Mouse (Mus musculus) heart, postnatal 0 days (tissue): ENCODE measurements at regions not wholly inside any gene's neighbourhood (a gene's known extent, or its start where the extent isn't known, plus 50 kb on each side); places are given as distances from the start of the nearest gene placed in this dataset.

Experiments used
- ATAC-seq: fragments of 200-750 bp; cut with Nextera tagmentation; 2 replicates; pipeline ENCODE4 v1.8.0; 2017; ENCODE audit warnings: low read depth, moderate number of reproducible peaks, moderate library complexity; ENCODE audit not compliant: insufficient read depth
- DNase-seq: peaks from one replicate; pipeline ENCODE4 v3.0.0-alpha.2; 2016; ENCODE audit warnings: low spot score
- H3K27ac ChIP-seq: fragments of 300-500 bp; sonication (generic); 2 replicates; pipeline ENCODE4 v1.5.1; 2014; ENCODE audit warnings: low read depth, mild to moderate bottlenecking
- H3K27me3 ChIP-seq: fragments of 300-500 bp; sonication (generic); 2 replicates; pipeline ENCODE4 v1.6.1; 2014; ENCODE audit warnings: low read length, mixed read lengths; ENCODE audit not compliant: control insufficient read depth, insufficient read depth
- H3K36me3 ChIP-seq: fragments of 300-500 bp; sonication (generic); replicated peaks from 2 replicates; pipeline ENCODE4 v1.6.1; 2014; ENCODE audit warnings: low read length, mixed read lengths; ENCODE audit not compliant: control insufficient read depth, insufficient read depth
- H3K4me1 ChIP-seq: fragments of 300-500 bp; sonication (generic); 2 replicates; pipeline ENCODE4 v1.6.1; 2014; ENCODE audit warnings: antibody characterized with exemption; ENCODE audit not compliant: control insufficient read depth, insufficient read depth
- H3K4me2 ChIP-seq: fragments of 300-500 bp; sonication (generic); 2 replicates; pipeline ENCODE4 v1.6.1; 2014; ENCODE audit warnings: low read depth, mild to moderate bottlenecking, low read length, moderate library complexity
- H3K4me3 ChIP-seq: fragments of 300-500 bp; sonication (generic); 2 replicates; pipeline ENCODE4 v1.5.1; 2014; ENCODE audit warnings: low read depth, low read length
- H3K9ac ChIP-seq: fragments of 300-500 bp; sonication (generic); replicated peaks from 2 replicates; pipeline ENCODE4 v1.6.1; 2014; ENCODE audit warnings: low read depth, low read length, mixed read lengths
- H3K9me3 ChIP-seq: fragments of 300-500 bp; sonication (generic); replicated peaks from 2 replicates; pipeline ENCODE4 v1.6.1; 2016; ENCODE audit warnings: low read length; ENCODE audit not compliant: control insufficient read depth
- CTCF ChIP-seq: IDR thresholded peaks from 2 replicates; pipeline ENCODE4 v1.5.1; 2016; ENCODE audit warnings: antibody characterized with exemption, control low read depth, low read depth
- EP300 ChIP-seq: IDR thresholded peaks from 2 replicates; pipeline ENCODE4 v1.6.1; 2016; ENCODE audit warnings: antibody characterized with exemption, low read depth
- WGBS: fragments of 180-500 bp; shearing (Covaris S2); extraction: QIAGEN DNeasy Blood & Tissue Kit; methylation state at CpG from one replicate; pipeline ENCODE4 v1.1.7; 2014; 5-methylcytosine and 5-hydroxymethylcytosine counted together

GRCm38 (mm10) chr4:74588761-74589160 is 346.5 kb downstream of the Kdm4c start:
- Histone ChIP-seq H3K4me3 (no peak overlapping the region), H3K9ac (no peak overlapping the region), H3K9me3 (no peaks in the 10 kb centered on the region), H3K27me3 (no peaks in the 10 kb centered on the region), H3K4me2 (no peak overlapping the region), H3K36me3 (no peaks in the 10 kb centered on the region), H3K27ac (peak overlapping the region; percentile 60), H3K4me1 (no peaks in the 10 kb centered on the region)
- DNase-seq (peak; percentile 73), ATAC-seq (peak; percentile 96)
- TF ChIP-seq EP300: no peak
- no peak for TF ChIP-seq CTCF

GRCm38 (mm10) chr4:74613032-74613431 is 370.7 kb downstream of the Kdm4c start:
- H3K27me3 ChIP-seq: no peaks in the 10 kb centered on the region
- H3K9me3 ChIP-seq: no peaks in the 10 kb centered on the region
- TF ChIP-seq EP300 (no peak), CTCF (no peak)
- ATAC-seq: peak; percentile 62
- peak; percentile 49 for DNase-seq
- H3K9ac ChIP-seq: no peak overlapping the region
- no peak overlapping the region for H3K4me2 ChIP-seq
- H3K27ac ChIP-seq: no peak overlapping the region
- H3K36me3 ChIP-seq: no peaks in the 10 kb centered on the region
- H3K4me1 ChIP-seq: no peaks in the 10 kb centered on the region
- WGBS: 19% methylated on average over 3 of the region's 3 CpGs
- no peak overlapping the region for H3K4me3 ChIP-seq
